Mouse (Mus musculus): ENCODE data around the gene Adgrg2.

Gene Adgrg2

DNA sequence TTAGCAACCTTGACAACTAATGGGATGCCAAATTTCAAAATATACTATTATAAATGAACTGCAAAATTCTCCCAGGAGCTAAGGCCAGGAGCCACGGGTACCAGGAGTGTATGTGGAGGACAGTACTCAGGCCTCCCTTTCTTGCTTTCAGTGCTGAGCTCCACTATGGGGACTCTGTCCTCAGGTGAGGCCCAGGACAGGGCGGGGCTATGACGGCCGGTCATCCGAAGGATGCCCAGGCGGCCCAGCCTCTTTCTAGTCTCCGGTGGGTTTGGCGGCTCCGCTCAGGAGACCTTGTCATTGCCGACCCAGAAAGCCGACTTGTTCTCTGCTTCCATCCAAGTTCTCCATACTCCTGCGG is 111.2 kb downstream of the Adgrg2 start:
- no peak for DNase-seq (ENCODE audit: inconsistent ontology term)

DNA sequence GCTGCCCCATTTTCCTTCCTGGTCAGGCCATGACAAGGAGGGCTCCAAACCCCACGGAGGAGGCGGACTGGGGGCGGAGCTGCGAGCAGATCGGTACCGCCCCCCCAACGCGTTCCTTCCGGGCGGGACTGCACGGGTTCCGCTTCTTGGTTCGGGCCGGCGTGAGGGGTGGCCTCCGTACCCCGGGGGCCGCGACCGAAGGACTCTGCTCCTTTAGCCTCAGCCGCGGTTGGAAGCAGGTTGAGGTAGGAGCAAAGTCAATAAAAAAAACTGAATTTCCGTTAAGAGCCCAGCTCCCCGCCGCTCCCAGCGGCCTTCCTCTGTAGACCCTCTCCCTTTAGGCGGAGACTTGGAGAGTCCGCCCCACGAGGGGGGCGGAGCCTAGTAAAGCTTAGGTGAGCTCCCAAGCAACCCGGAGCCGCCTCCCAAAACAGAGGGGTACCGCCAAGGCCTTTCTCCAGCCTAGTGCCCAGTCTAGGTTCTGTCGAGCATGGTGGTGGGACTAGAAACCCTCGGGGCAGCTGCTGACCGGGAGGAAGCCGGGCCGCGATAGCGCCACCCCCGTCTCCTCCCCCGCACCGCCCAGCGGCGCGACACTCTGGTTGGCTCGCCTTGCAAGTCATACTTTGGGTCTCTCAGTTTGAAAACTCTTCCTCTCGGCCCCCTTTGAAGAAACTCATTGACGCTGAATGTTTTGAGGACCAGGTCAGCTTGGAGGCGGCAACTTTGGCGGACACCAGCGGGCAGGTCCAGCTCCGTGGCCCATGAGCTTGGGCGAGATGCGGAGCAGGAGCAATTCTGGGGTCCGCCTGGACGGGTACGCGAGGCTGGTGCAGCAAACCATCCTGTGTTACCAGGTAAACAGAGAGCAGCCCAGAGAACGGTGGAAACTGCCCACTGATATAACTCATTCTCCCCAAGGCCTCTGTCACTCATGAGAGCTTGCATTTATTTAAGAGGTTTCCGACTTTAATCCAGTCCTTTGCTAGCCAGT is 111.9 kb downstream of the Adgrg2 start, which contains the start of gene Phka2:
TSS of gene Phka2 (plus strand) at position 119 of the 994 bp plus-strand sequence.
- DNase-seq (ENCODE audit: inconsistent ontology term): peak; percentile 88

DNA sequence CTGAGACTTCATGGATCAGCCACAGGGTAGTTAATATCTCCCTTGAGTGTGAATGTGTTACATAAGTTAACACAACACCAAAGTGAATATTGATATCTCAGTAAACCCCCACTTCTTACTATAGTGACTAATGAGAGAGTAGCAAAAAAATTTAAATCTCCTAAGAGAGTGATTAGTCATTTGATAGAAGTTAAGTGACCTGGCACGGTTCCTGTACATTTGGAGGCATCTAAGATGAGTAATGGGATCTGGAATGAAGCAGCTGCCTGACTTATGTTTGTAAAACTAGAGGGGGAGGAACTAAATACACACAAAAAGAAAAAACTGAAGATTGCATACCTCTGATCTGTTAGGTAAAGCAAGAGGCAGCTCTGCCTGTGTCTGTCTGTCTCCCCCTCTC is 118.6 kb downstream of the Adgrg2 start:
- peak; percentile 53 for DNase-seq (ENCODE audit: inconsistent ontology term)

DNA sequence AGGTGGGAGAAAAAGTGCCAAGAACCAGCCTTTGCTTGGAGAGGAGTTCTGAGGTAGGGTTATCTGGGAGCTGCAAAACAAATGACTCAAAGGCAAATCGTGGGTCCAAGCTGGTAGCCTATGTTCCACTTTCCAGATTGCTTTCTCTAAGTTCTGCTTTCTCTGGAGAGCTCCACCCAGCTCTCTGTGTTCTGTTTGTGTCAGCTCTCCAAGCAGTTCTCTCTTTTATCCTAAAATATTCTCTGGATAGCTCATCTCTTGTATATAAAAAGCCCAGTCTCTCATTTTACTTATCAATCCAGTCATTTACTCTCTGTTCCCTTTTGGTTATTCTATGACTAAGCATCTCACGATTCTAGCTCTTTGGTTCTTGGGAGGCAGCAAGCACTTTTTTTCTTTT is 119.7 kb downstream of the Adgrg2 start:
- no peak for DNase-seq (ENCODE audit: inconsistent ontology term)

DNA sequence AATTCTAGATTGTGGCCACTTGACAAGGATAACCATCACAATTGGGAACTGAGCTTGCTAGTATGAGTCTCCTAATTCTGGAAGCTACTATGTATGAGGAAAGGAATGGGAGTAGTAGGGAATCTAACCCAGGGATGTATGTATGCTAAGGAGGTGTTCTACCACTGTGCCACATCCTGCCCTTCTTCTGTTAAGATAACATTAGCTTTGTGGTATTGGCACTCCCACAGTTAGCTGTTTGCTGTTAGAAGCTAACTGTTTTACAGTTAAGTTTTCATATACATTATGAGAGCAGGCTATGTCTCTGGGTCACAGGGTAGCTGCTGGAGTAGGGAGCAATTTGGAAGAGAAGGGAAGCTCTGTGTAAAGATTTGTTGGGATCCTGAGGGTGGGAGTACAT is 125.5 kb downstream of the Adgrg2 start:
- no peak for DNase-seq (ENCODE audit: inconsistent ontology term)

DNA sequence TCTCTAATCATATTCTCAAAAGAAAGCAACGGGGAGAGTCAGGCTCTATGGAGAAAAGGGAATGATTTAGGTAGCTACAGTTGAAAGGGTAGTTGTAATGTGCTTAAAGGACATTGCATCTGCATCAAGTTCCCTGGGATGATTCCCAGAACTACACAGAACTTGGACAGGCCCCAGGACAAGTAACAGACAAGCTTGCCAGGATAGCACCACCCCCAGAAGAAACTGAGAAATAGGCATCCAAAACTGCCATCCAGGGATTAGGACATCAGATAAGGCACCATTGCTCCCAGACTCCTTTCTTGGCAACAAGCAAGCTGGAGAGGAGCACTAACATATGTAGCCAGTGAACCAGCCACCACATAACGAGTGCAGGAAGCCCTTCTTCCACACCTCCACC is 152.3 kb downstream of the Adgrg2 start:
- DNase-seq (ENCODE audit: inconsistent ontology term): no peak

Measured in Muller cell, postnatal 12 days (primary cell).